Mouse (Mus musculus) midbrain, embryonic 16.5 days (tissue): Measurements from ENCODE around the gene Acot4. TPM values are rescaled to one million over a fixed set of nuclear protein-coding genes. Genes with fewer than 3 reads are reported as not detected.
"Not testable (repeated sequence)": the region's sequence is repeated elsewhere in the genome, so short reads cannot be mapped to it uniquely, and the experiment has no call there.

Source experiments
- ATAC-seq: fragments of 200-750 bp; cut with Nextera tagmentation; 2 replicates; pipeline ENCODE4 v1.8.0; 2017; ENCODE audit warnings: moderate TSS enrichment
- H3K27ac ChIP-seq: fragments of 300-500 bp; sonication (generic); 2 replicates; pipeline ENCODE4 v1.5.1; 2014; ENCODE audit warnings: mild to moderate bottlenecking, low read length, mixed read lengths
- H3K27me3 ChIP-seq: fragments of 300-500 bp; sonication (generic); 2 replicates; pipeline ENCODE4 v1.6.1; 2014; ENCODE audit warnings: low read depth, low read length, mixed read lengths; ENCODE audit not compliant: control insufficient read depth, insufficient read depth
- H3K36me3 ChIP-seq: fragments of 300-500 bp; sonication (generic); 2 replicates; pipeline ENCODE4 v1.6.1; 2014; ENCODE audit warnings: mild to moderate bottlenecking, low read length, moderate library complexity, mixed read lengths; ENCODE audit not compliant: control insufficient read depth, insufficient read depth
- H3K4me1 ChIP-seq: fragments of 300-500 bp; sonication (generic); 2 replicates; pipeline ENCODE4 v1.6.1; 2014; ENCODE audit warnings: mild to moderate bottlenecking, low read length, mixed read lengths; ENCODE audit not compliant: control insufficient read depth, insufficient read depth
- H3K4me2 ChIP-seq: fragments of 300-500 bp; sonication (generic); 2 replicates; pipeline ENCODE4 v1.6.1; 2014; ENCODE audit warnings: mild to moderate bottlenecking, low read length, mixed read lengths
- H3K4me3 ChIP-seq: fragments of 300-500 bp; sonication (generic); 2 replicates; pipeline ENCODE4 v1.5.1; 2014; ENCODE audit warnings: low read depth, mild to moderate bottlenecking, low read length, moderate library complexity, mixed read lengths
- H3K9ac ChIP-seq: fragments of 300-500 bp; sonication (generic); 2 replicates; pipeline ENCODE4 v1.6.1; 2014; ENCODE audit warnings: low read depth, low read length, mixed read lengths
- H3K9me3 ChIP-seq: fragments of 300-500 bp; sonication (generic); replicated peaks from 2 replicates; pipeline ENCODE4 v1.6.1; 2014; ENCODE audit warnings: mild to moderate bottlenecking, low read length, mixed read lengths; ENCODE audit not compliant: control insufficient read depth, poor library complexity, severe bottlenecking
- WGBS: fragments of 180-500 bp; shearing (Covaris S2); extraction: QIAGEN DNeasy Blood & Tissue Kit; methylation state at CpG from one replicate; pipeline ENCODE4 v1.1.7; 2014; 5-methylcytosine and 5-hydroxymethylcytosine counted together
- polyA plus RNA-seq: library from polyadenylated mRNA; unstranded; fragments of >200 nt; fragmentation: Nextera tagmentation; extraction: Ambion mirVana; gene quantifications from 2 replicates; pipeline ENCODE4 v1.2.1, GENCODE M21; 2015

Acot4 gene
- polyA plus RNA-seq, 1 experiment from 2014 or later, result 0.59 TPM

- H3K9ac ChIP-seq, result no peak overlapping the region
- H3K36me3 ChIP-seq, result no peaks in the 10 kb centered on the region
- no peak for ATAC-seq
- H3K27ac ChIP-seq, result no peak overlapping the region
- WGBS, result 83% methylated on average over 4 of the region's 4 CpGs
- H3K4me2 ChIP-seq, result no peak overlapping the region
- H3K9me3 ChIP-seq, result no peaks in the 10 kb centered on the region
- H3K27me3 ChIP-seq, result no peaks in the 10 kb centered on the region
- no peak overlapping the region for H3K4me3 ChIP-seq
- H3K4me1 ChIP-seq, result no peaks in the 10 kb centered on the region
These were observed 39.3 kb downstream of the Acot4 start for GRCm38 (mm10) chr12:84077371-84077990.

- Histone ChIP-seq H3K4me2 (no peak overlapping the region), H3K27ac (no peak overlapping the region), H3K4me3 (no peak overlapping the region), H3K9me3 (no peaks in the 10 kb centered on the region), H3K27me3 (no peaks in the 10 kb centered on the region), H3K4me1 (no peaks in the 10 kb centered on the region), H3K9ac (no peak overlapping the region), H3K36me3 (no peaks in the 10 kb centered on the region)
- WGBS, result 84% methylated on average over 2 of the region's 2 CpGs
- ATAC-seq, result no peak
These were observed 45.7 kb downstream of the Acot4 start for GRCm38 (mm10) chr12:84083842-84084241.

GRCm38 (mm10) chr12:84084581-84084980 lies 46.4 kb downstream of the Acot4 start:
- H3K4me1 ChIP-seq, result no peaks in the 10 kb centered on the region
- no peak overlapping the region for H3K4me2 ChIP-seq
- ATAC-seq, result no peak
- H3K27ac ChIP-seq, result no peak overlapping the region
- no peak overlapping the region for H3K9ac ChIP-seq
- no peaks in the 10 kb centered on the region for H3K36me3 ChIP-seq
- no peaks in the 10 kb centered on the region for H3K27me3 ChIP-seq
- no peak overlapping the region for H3K4me3 ChIP-seq
- WGBS, result 93% methylated on average over 4 of the region's 4 CpGs
- no peaks in the 10 kb centered on the region; the same call in 1 of the 2 replicates for H3K9me3 ChIP-seq

GRCm38 (mm10) chr12:84094666-84095065 lies 56.5 kb downstream of the Acot4 start:
- H3K9me3 ChIP-seq, H3K27ac ChIP-seq, H3K9ac ChIP-seq, ATAC-seq, H3K4me1 ChIP-seq, H3K27me3 ChIP-seq, H3K4me3 ChIP-seq, H3K36me3 ChIP-seq, H3K4me2 ChIP-seq: not testable (repeated sequence)
- WGBS, result 84% methylated on average over 5 of the region's 5 CpGs

Other genes with a start within 250 kb of the Acot4 start
- 14.2 and 16.7 TPM in 2 replicates for gene Numb, start 116.4 kb upstream of the Acot4 start, polyA plus RNA-seq
- 8.7 and 9.2 TPM in 2 replicates for gene Riox1, start 87.8 kb upstream of the Acot4 start, polyA plus RNA-seq
- 0.06 TPM in 1 of 2 replicates, not detected in the other for gene Heatr4, start 53.5 kb upstream of the Acot4 start, polyA plus RNA-seq
- gene Acot2, start 50.5 kb upstream of the Acot4 start, polyA plus RNA-seq, result 11.4 and 15.3 TPM in 2 replicates
- gene Acot1, start 28.9 kb upstream of the Acot4 start, polyA plus RNA-seq, result 74.1 and 89.4 TPM in 2 replicates
- not detected in 2 replicates for gene Gm49366, start 556 bp downstream of the Acot4 start, polyA plus RNA-seq
- gene Acot3, start 13.8 kb downstream of the Acot4 start, polyA plus RNA-seq, result 1.4 and 1.8 TPM in 2 replicates
- 0.22 and 0.31 TPM in 2 replicates for gene Acot5, start 30.9 kb downstream of the Acot4 start, polyA plus RNA-seq
- 0.98 and 1.2 TPM in 2 replicates for gene Acot6, start 62.3 kb downstream of the Acot4 start, polyA plus RNA-seq
- 9.1 and 10.9 TPM in 2 replicates for gene Dnal1, start 76.0 kb downstream of the Acot4 start, polyA plus RNA-seq
- 8.2 and 9.3 TPM in 2 replicates for gene Pnma1, start 110.1 kb downstream of the Acot4 start, polyA plus RNA-seq
- 2.7 and 3.6 TPM in 2 replicates for gene Elmsan1, start 180.5 kb downstream of the Acot4 start, polyA plus RNA-seq
- 17.8 and 19.8 TPM in 2 replicates for gene Ptgr2, start 246.9 kb downstream of the Acot4 start, polyA plus RNA-seq